Mouse (Mus musculus) NIH3T3 (cell line): Measurements from ENCODE around the gene Arid5a.
A peak's percentile ranks its signal among the peaks of the same experiment; 100 is the strongest.

Experiments used
- DNase-seq: peaks from one replicate; pipeline ENCODE4 v3.0.0-alpha.2; 2012; ENCODE audit warnings: low read depth

The Arid5a gene

GRCm38 (mm10) chr1:36325900-36326321, 18.4 kb downstream of the Arid5a start:
- peak; percentile 80 for DNase-seq

GRCm38 (mm10) chr1:36326815-36327214, 19.3 kb downstream of the Arid5a start:
- no peak for DNase-seq

GRCm38 (mm10) chr1:36331743-36332142, 24.2 kb downstream of the Arid5a start:
- DNase-seq: no peak

DNA sequence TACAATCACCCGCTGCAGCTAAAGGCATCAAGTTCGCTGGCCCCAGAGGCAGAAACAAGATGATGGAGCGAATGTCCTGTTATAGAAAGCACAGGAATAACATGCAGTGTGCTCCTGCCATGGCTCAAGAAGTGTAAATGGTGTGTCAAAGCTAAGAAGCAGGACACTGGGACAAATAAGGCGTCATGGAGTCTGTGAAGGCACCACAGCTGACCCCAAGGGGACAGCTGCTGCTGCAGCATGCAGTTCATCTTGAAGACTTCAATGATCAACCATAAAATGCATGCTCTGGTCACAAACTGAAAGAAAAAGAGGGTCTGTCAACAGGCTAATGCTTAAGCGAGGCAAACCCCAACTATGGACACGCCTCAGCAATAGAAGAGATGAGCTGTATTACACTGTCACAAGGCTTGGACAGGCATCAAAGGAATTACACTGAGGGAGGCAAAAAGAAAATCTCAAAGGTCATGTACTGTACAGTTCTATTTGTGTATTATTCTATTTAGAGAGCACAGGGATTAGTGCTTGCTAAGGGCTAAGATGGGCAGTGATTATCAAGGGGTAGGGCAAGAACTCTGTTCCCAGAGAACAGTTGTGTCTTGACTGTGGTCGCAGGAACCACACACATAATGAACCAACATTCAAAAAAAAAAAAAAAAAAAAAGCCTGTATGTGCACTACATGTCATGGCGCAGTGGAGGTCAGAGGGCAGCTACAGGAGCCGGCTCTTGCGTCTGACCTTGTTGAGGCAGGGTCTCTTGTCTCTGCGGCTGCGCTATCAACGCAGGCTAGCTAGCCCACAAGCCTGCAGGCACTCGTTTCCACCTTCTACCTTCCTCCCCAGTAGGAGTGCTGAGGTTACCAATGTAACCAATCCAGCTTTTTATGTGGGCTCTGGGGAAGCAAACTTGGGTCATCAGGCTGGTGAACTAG, 25.7 kb downstream of the Arid5a start:
- DNase-seq: no peak

- DNase-seq: no peak
These were observed 35.0 kb downstream of the Arid5a start for GRCm38 (mm10) chr1:36342547-36342946.

DNA sequence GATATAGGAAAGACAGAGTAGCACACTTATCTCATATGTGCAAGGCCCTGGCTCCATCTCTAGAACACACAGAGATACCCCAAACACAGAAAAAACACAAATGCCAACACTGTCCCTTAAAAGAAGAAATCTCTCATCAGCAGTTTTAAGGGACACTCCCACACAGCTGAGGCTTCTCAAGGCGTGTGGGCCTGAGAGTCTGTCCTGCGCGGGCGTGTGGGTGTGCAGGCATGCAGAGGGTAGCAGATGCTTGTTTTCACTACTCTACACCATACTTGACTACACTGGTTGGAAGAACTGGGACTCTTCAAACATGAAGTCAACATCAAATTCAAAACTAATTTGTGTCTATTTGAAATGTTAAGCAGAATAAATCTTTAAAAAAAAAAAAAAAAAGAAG, 44.8 kb downstream of the Arid5a start:
- no peak for DNase-seq

DNA sequence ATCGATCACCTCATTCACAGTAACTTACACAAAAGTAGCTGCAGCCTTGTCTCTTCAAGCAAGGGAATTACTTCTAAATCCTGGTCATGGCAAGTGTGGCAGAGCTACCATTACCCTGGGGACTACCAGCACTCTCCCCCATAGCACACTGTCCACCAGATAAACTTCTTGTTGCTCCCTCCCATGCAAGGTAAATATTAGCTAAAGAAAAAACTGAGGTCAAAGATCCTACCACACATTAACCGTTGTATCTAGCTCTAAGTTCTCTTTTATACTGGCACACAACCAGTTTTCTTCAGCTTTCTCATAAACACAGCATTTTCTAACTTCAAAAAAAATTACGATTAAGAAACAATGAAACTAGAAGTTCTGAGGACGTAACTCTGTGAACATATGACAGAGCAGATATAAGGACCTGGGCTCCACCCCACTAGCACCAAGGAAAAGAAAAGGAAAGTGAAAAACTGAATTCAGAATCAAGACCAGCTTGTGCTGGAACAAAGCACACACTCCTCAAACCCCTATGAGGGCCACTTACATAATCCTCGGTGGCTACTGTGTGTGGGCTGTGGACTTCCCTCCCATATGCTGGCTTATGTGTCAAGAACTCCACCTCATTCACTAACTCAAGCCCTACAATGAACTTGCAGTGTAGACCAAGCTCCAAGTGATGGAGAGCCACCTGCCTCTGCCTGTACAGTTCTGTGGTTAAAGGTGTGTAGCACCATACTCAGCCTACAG, 49.6 kb downstream of the Arid5a start:
- DNase-seq: no peak

DNA sequence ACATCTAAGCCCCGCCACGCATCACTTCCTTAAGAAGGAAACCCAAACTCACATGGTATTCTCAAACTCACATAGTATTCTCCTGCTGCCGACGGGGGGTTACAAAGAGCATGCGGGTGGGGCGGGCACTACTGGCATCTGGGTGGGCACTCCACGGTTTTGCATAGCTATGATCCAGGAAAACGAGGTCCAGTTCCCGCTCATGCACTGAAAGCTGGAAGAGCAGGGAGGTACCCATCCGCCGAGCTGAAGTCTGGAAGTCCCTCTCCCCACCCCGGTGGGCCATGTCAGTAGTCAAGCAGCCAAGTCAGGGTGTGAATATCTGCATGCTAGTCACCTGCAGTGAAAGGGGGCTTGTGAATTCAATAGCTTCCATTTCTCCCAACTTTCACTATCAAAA, 60.2 kb downstream of the Arid5a start:
- DNase-seq: no peak

DNA sequence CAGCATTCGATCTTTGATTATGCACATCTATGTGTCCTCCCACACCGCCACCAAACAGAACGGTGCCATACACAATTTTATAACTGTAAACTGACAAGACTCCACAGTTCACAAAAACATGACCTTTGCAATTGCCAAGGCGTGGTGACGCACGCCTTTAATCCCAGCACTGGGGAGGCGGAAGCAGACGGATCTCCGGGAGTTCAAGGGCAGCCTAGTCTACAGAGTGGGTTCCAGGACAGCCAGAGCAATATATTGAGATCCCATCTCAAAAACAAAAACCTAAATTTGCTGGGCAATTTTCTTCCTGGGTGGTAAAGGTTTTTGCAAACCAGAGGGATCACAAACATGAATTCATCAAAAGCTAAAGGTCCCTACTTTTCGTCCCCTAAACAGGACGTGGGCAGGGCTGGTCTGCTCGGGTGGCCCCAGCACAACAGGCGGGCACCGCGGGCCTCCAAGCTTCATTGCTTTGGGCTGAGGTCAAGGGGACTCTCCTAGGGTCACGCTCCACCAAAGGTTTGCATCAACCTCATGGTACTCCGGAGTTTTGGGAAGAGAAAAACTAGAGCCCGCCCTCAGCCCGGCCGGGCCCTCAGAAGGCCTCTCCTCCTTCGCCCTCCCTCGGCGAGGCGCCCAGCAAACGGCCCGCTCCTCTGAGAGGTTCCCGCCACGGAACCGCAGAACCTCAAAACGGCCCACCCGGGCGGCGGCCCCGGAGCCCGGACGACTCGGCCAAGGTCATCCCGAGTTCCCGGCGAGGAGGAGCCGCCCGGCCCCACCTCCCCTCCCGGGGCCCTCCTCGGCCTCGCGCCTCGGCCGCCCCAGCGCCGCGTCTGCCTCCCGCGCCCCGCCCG, 60.8 kb downstream of the Arid5a start:
- peak; percentile 74 for DNase-seq

DNA sequence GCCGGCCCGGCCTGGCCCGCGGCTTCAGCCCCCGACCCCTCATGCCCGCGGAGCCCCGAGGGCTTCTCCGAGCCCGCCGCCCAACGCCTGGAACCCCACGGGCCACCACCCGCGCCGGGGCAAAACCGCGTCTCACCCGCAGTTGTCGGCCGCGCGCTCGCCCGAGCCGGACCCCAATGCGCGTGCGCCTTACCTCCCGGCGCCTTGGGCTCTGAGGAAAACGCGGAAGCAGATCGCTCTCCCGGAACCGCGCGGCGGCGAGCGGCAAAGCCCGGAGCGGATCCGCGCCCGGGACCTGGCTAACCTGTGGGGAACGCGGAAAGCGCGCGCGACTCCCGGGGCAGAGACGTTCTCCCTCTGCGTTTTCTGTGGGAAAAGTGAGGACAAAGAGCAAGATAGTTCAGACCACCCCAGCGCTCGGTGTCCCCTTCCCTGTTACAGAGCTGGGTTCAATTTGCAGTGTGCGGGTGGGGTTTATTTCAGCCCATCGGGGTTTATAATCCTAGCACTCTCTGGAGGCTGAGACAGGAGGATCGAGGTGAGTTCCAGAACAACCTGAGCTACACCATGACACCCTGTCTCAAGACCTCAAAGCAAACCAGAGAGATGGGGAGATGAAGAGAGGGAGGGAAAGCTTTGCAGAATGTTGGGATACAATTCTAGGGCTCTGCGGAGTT, 61.6 kb downstream of the Arid5a start, which contains the start of gene Kansl3:
Kansl3 (minus strand) TSS at position 213 of the 677 bp plus-strand sequence.
- peak; percentile 95 for DNase-seq

GRCm38 (mm10) chr1:36370918-36371317, 63.4 kb downstream of the Arid5a start:
- DNase-seq: peak; percentile 47

DNA sequence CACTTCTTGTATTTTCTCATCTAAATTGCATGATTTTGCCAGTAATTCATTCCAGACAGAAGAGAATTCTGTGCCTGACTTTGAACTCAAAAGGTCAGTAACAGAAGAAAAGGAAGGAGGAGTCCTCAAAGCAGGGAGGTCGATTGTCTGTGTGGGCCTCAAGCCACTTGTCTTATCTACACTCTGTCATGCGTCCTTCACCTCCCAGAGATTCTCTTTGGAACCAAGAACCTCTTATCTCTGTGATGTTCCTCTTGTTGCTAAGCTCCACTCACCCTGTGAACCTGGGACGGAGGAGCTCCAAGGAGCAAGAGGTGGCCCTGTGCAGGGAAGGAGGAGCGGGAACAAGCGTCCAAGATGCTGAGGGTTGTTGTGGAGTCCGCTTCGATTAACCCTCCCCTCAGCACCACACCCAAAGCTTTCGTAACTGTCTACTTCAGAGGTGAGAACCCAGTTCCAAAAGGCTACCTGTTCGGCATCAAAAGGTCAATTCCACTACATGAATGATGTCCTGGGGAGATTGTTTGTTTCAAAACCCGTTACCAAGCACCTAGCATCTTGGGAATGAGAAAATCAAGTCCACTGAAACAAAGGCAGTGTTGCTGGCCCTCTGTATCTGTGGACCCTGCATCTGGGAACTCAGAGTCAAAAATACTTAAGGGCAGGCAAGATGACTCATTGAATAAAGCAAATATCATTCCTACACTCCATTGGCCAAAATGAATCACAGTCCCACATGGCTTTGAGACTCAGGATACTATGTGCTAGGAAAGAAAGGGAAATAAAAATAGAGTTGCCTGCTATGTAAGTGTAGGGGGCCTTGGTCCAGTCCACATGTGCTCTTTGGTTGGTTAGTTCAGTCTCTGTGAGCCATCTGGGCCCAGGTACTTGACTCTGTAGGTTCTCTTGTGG, 64.7 kb downstream of the Arid5a start, which contains the start of gene Fer1l5:
Fer1l5 (plus strand) TSS at position 358 of the 912 bp plus-strand sequence.
- peak; percentile 50 for DNase-seq
